ENCODE assay signal across 8 mouse cellular contexts in genomic region chr10:84756435-84757095, GRCm38 (mm10). TPM values are rescaled to one million over a fixed set of nuclear protein-coding genes. Genes with fewer than 3 reads are reported as not detected.
DNase-seq lines count a peak whose midpoint lies in the region; ATAC-seq and TF ChIP-seq lines count a peak whose summit lies in the region.

No protein-coding gene starts in this region.

- WGBS in lung, postnatal 0 days = 1% methylated on average over 42 of the region's 42 CpGs
- 8% methylated on average over 42 of the region's 42 CpGs for WGBS in olfactory bulb, adult 2 months

- no peak for DNase-seq in lung, postnatal 0 days (ENCODE audit: low spot score)
- DNase-seq in lung, postnatal 36 days = no peak
- peak; percentile 28 for DNase-seq in kidney, postnatal 14 days
- no peak for DNase-seq in gastrocnemius, postnatal 10 days
- DNase-seq in lung, adult 18-20 months = no peak

- no peaks in the 10 kb centered on the region for H3K9me3 ChIP-seq in lung, postnatal 0 days (ENCODE audit: low read length)

- peak; percentile 19; the same call in 1 of the 2 replicates for ATAC-seq in lung, postnatal 0 days
- ATAC-seq in erythroblast, adult 5-6 weeks (replicated peaks; ENCODE audit: low FRiP score, poor library complexity, severe bottlenecking) = 0 out of 2 replicates have a peak, but pooled peaks have one; percentile 46
- no peak for ATAC-seq in frontal cortex, adult (ENCODE audit: low TSS enrichment)

- H3K4me1 ChIP-seq in lung, postnatal 0 days (ENCODE audit: insufficient read depth, low read depth, low read length) = peaks cover 7% of the 10 kb centered on the region; the same call in 1 of the 2 replicates
- peaks cover 46% of the 10 kb centered on the region for H3K4me1 ChIP-seq in olfactory bulb, adult 2 months (ENCODE audit: control insufficient read depth, insufficient read depth, low read length)

- no peak for TF ChIP-seq EP300 in lung, postnatal 0 days (IDR thresholded peaks at IDR 0.05)

- no peak overlapping the region for H3K27ac ChIP-seq in lung, postnatal 0 days (ENCODE audit: low read length)
- H3K27ac ChIP-seq in olfactory bulb, adult 2 months (ENCODE audit: insufficient read depth, low read depth, low read length) = no peak overlapping the region

- H3K36me3 ChIP-seq in lung, postnatal 0 days (ENCODE audit: insufficient read depth, low read length) = no peaks in the 10 kb centered on the region

- TF ChIP-seq POLR2A in olfactory bulb, adult 2 months (IDR thresholded peaks at IDR 0.05; ENCODE audit: insufficient read depth, low read depth, low read length) = no peak

- peak overlapping the region; percentile 14 for H3K4me3 ChIP-seq in lung, postnatal 0 days (ENCODE audit: low read depth, low read length)
- H3K4me3 ChIP-seq in olfactory bulb, adult 2 months (ENCODE audit: insufficient read depth, low read depth, low read length) = peak overlapping the region; percentile 46

- H3K9ac ChIP-seq in lung, postnatal 0 days (replicated peaks; ENCODE audit: low read depth) = no peak overlapping the region

- peaks cover 91% of the 10 kb centered on the region for H3K27me3 ChIP-seq in lung, postnatal 0 days (replicated peaks; ENCODE audit: insufficient read depth, low read length)

- no peak for TF ChIP-seq CTCF in lung, postnatal 0 days (IDR thresholded peaks at IDR 0.05)
- no peak for TF ChIP-seq CTCF in olfactory bulb, adult 2 months (IDR thresholded peaks at IDR 0.05; ENCODE audit: insufficient read depth, low read depth, low read length)

- peak overlapping the region; percentile 38 for H3K4me2 ChIP-seq in lung, postnatal 0 days (replicated peaks; ENCODE audit: low read depth, low read length)

RNA-seq across cellular contexts. Expression of gene Rfx4, which starts 0.7 kb away (rescaled TPM):
- polyA plus RNA-seq in lung, postnatal 0 days (2015; fragmentation: Nextera tagmentation; extraction: Ambion mirVana) = 0.08 TPM in 1 of 2 replicates, not detected in the other
- total RNA-seq in erythroblast, adult 5-6 weeks (2015; ENCODE audit: low replicate concordance) = 0.77 TPM in 1 of 2 replicates, not detected in the other
- not detected in 2 replicates for total RNA-seq in erythroblast, adult 5-6 weeks (2017; ENCODE audit: low replicate concordance)
- not detected in 2 replicates for polyA plus RNA-seq in olfactory bulb, adult 2 months (2012; ENCODE audit: insufficient read depth, insufficient read length, low replicate concordance, missing spikeins)
- total RNA-seq in gastrocnemius, postnatal 10 days (2021) = under 1 TPM; 0.09 to 0.11 TPM
